Mouse (Mus musculus): ENCODE measurements around the gene Clspn.

Clspn gene

DNA sequence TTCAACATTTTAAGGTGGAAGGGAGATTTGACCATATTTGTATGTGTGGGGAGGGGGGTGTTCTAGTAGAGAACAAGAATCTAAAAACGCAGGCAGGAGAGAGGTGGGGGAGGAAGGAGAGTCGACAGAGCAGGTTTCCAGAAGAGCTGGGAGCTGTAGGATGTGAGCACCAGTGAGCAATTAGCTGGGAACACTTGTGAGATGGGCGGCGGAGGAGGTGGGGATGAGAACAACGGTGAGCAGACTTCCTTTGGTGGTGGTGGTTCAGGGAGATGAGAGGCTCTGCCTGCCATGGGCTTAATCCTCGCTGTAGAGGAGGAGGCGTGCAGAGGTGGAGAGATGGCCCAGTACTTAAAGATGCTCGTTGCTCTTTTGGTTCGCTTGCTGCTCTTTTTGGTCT, 85.2 kb downstream of the Clspn start:
- no peak for DNase-seq

Measured in cerebellum, adult 11 months (tissue).